Mouse (Mus musculus) spleen, postnatal 10 days (tissue): ENCODE measurements at regions not wholly inside any gene's neighbourhood (a gene's known extent, or its start where the extent isn't known, plus 50 kb on each side); places are given as distances from the start of the nearest gene placed in this dataset.

Experiments used
- DNase-seq, 2 experiments: peaks; one replicate each; pipeline ENCODE4 v3.0.0; 2021 to 2022; ENCODE audit warnings: low spot score in 2 of 2

GRCm38 (mm10) chr2:148622216-148622615 is 50.2 kb upstream of the Nxt1 start:
- DNase-seq, result no peak

GRCm38 (mm10) chr2:148611911-148612310 is 60.5 kb upstream of the Nxt1 start:
- DNase-seq, result no peak

- DNase-seq, result no peak
These were observed 66.9 kb upstream of the Nxt1 start for GRCm38 (mm10) chr2:148605425-148605930.

- no peak for DNase-seq
These were observed 68.5 kb upstream of the Nxt1 start for GRCm38 (mm10) chr2:148603951-148604350.

- no peak for DNase-seq
These were observed 69.1 kb upstream of the Nxt1 start for GRCm38 (mm10) chr2:148603315-148603714.

GRCm38 (mm10) chr2:148599498-148599897 is 72.9 kb upstream of the Nxt1 start:
- no peak for DNase-seq

- no peak for DNase-seq
These were observed 75.4 kb upstream of the Nxt1 start for GRCm38 (mm10) chr2:148596966-148597365.

GRCm38 (mm10) chr2:148585721-148586335 is 86.6 kb upstream of the Nxt1 start:
- no peak for DNase-seq

GRCm38 (mm10) chr2:148582208-148582607 is 90.2 kb upstream of the Nxt1 start:
- DNase-seq, result no peak

- no peak for DNase-seq
These were observed 90.7 kb upstream of the Nxt1 start for GRCm38 (mm10) chr2:148581666-148582065.

GRCm38 (mm10) chr2:148580286-148580966 is 92.0 kb upstream of the Nxt1 start:
- DNase-seq, result peak in 1 of 2 experiments; percentile 30

- DNase-seq, result no peak
These were observed 92.8 kb upstream of the Nxt1 start for GRCm38 (mm10) chr2:148579564-148579963.

GRCm38 (mm10) chr2:148579027-148579426 is 93.4 kb upstream of the Nxt1 start:
- no peak for DNase-seq

- no peak for DNase-seq
These were observed 94.2 kb upstream of the Nxt1 start for GRCm38 (mm10) chr2:148578176-148578575.

GRCm38 (mm10) chr2:148575433-148575832 is 97.0 kb upstream of the Nxt1 start:
- no peak for DNase-seq

GRCm38 (mm10) chr2:148572165-148572564 is 100.2 kb upstream of the Nxt1 start:
- peak in 1 of 2 experiments; percentile 73 for DNase-seq

- DNase-seq, result no peak
These were observed 100.8 kb upstream of the Nxt1 start for GRCm38 (mm10) chr2:148571616-148572015.

GRCm38 (mm10) chr2:148571018-148571417 is 101.4 kb upstream of the Nxt1 start:
- no peak for DNase-seq

GRCm38 (mm10) chr2:148567930-148568481 is 104.4 kb upstream of the Nxt1 start:
- no peak for DNase-seq

GRCm38 (mm10) chr2:148563390-148563789 is 109.0 kb upstream of the Nxt1 start:
- no peak for DNase-seq

GRCm38 (mm10) chr2:148562041-148562440 is 110.4 kb upstream of the Nxt1 start:
- DNase-seq, result no peak

- DNase-seq, result no peak
These were observed 112.2 kb upstream of the Nxt1 start for GRCm38 (mm10) chr2:148560013-148560773.
